Mouse (Mus musculus): ENCODE measurements around the gene Pygb.
A peak's percentile ranks its signal among the peaks of the same experiment; 100 is the strongest.

GRCm38 (mm10) chr2:150761476-150761875 is 25.1 kb upstream of the Pygb start:
- TF ChIP-seq CTCF (IDR thresholded peaks at IDR 0.05; ENCODE audit: low read depth) (peak; percentile 47), EP300 (optimal IDR thresholded peaks at IDR 0.05) (no peak)

All from stomach, postnatal 0 days (tissue).